Mouse (Mus musculus) embryo, embryonic 10 days (tissue): ENCODE results near the gene Stk4.

Source experiments
- DNase-seq: peaks from one replicate; pipeline ENCODE4 v3.0.0-alpha.2; 2015; ENCODE audit warnings: low spot score

Gene Stk4

GRCm38 (mm10) chr2:164079488-164079887 is 9.4 kb downstream of the Stk4 start:
- no peak for DNase-seq

GRCm38 (mm10) chr2:164081577-164081976 is 11.5 kb downstream of the Stk4 start:
- no peak for DNase-seq

- peak; percentile 13 for DNase-seq
Measured at GRCm38 (mm10) chr2:164082175-164082574, 12.1 kb downstream of the Stk4 start.

- no peak for DNase-seq
Measured at GRCm38 (mm10) chr2:164083609-164084341, 13.7 kb downstream of the Stk4 start.

GRCm38 (mm10) chr2:164084342-164084700 is 14.2 kb downstream of the Stk4 start:
- DNase-seq = no peak

GRCm38 (mm10) chr2:164087416-164088017 is 17.4 kb downstream of the Stk4 start:
- no peak for DNase-seq

GRCm38 (mm10) chr2:164089508-164089907 is 19.4 kb downstream of the Stk4 start:
- no peak for DNase-seq

- no peak for DNase-seq
Measured at GRCm38 (mm10) chr2:164094152-164094551, 24.0 kb downstream of the Stk4 start.

- DNase-seq = no peak
Measured at GRCm38 (mm10) chr2:164098603-164099250, 28.6 kb downstream of the Stk4 start.

- DNase-seq = no peak
Measured at GRCm38 (mm10) chr2:164101936-164102335, 31.8 kb downstream of the Stk4 start.

GRCm38 (mm10) chr2:164102366-164102765 is 32.2 kb downstream of the Stk4 start:
- DNase-seq = no peak

GRCm38 (mm10) chr2:164103501-164103900 is 33.4 kb downstream of the Stk4 start:
- DNase-seq = peak; percentile 79

- DNase-seq = no peak
Measured at GRCm38 (mm10) chr2:164106287-164107035, 36.3 kb downstream of the Stk4 start.

- no peak for DNase-seq
Measured at GRCm38 (mm10) chr2:164107125-164107874, 37.2 kb downstream of the Stk4 start.

GRCm38 (mm10) chr2:164108501-164108900 is 38.4 kb downstream of the Stk4 start:
- DNase-seq = no peak

GRCm38 (mm10) chr2:164111546-164111945 is 41.4 kb downstream of the Stk4 start:
- DNase-seq = no peak

- no peak for DNase-seq
Measured at GRCm38 (mm10) chr2:164114051-164114450, 43.9 kb downstream of the Stk4 start.

- no peak for DNase-seq
Measured at GRCm38 (mm10) chr2:164115531-164115930, 45.4 kb downstream of the Stk4 start.

- no peak for DNase-seq
Measured at GRCm38 (mm10) chr2:164119503-164119902, 49.4 kb downstream of the Stk4 start.

- DNase-seq = no peak
Measured at GRCm38 (mm10) chr2:164123169-164123766, 53.1 kb downstream of the Stk4 start.

- DNase-seq = no peak
Measured at GRCm38 (mm10) chr2:164126533-164126955, 56.4 kb downstream of the Stk4 start.
